Mouse (Mus musculus) mammary gland, adult 2 months (tissue): ENCODE measurements around the gene Eftud2. TPM values are rescaled to one million over a fixed set of nuclear protein-coding genes. Genes with fewer than 3 reads are reported as not detected.

Experiments
- polyA plus RNA-seq: library from polyadenylated mRNA; depleted of rRNA; stranded (reverse); fragments of >200 nt; gene quantifications from 2 replicates; pipeline ENCODE4 v1.2.3, GENCODE M21; 2012; ENCODE audit warnings: low replicate concordance; rRNA removed

Gene Eftud2
- 110 and 130 TPM in 2 replicates for polyA plus RNA-seq

DNA sequence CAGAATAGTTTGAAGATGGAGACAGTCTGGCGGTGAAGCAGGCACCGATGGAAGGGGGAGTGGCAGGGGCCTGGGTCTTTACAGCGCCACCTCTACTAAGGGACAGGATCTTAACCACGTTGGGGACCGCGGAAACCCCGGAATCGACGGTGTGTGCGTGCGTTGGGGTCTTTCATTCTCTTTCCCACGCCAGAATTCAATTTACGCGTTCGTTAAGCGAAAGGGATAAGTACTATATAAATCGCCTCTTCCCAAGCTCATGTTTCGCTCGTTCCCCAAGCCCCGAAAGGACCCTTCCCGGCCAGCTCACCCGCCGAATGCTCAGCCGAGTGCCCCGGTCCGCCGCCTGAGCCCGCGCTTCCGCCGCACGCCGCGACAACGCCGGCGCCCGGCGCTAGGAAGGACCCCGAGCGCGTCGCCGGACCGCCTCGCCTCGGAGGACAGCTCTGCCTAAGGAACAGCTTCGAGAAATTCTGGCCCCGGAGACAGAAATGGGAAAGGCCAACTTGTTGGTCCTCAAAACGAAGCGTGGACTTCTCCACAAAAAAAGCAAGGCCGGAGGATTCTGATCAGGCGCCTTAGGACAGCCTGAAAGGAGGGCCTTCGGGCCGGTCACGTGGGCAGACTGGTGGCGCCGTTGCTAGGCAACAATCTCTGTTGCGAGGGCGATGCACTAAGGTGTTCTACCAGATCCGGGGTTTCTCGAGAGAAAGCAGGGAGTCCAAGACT is at the start of gene Eftud2, which contains the start of gene Ccdc103:
Eftud2 (minus strand) TSS at position 401 of the 729 bp plus-strand sequence.
Ccdc103 (plus strand) TSS at position 620 of the 729 bp plus-strand sequence.

DNA sequence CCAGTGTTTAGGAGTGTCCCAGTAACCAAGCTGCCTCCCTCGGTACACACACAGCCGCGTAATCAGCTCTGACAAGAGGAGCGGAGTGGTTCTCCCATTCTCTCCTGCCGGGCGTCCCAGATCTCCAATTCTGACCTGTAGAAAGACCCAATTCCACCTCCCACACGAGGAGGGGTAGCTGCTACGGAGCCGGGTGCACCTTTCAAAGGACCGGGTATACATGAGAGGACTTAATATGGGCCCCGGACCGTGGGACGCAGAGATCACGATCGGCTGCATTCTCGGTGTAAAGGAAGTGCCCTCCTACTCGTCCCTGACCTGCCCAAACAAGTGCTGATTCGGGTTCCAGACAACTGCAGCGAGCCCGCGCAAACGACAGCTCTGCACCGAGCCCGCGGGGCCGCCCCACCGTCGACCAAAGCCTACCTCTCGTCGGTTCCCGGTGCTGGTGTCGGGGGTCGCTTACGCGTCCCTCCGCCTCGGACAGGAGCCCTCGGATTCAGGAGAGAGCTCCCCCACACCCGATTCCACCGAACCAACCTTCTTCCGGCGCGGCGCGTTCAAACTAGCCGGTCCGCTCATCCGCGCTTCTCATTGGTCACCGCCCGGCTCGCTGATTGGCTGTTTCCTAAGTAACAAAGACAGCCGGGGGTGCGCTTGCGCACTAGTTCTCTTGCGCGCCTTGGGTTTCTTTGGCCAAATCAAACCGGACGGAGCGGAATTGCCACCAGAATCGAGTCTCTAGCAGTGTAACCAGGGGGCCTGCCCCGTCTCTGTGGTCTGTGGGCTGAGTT is 44.0 kb upstream of the Eftud2 start, which contains the start of gene Kif18b:
Kif18b (minus strand) TSS at position 568 of the 794 bp plus-strand sequence.

DNA sequence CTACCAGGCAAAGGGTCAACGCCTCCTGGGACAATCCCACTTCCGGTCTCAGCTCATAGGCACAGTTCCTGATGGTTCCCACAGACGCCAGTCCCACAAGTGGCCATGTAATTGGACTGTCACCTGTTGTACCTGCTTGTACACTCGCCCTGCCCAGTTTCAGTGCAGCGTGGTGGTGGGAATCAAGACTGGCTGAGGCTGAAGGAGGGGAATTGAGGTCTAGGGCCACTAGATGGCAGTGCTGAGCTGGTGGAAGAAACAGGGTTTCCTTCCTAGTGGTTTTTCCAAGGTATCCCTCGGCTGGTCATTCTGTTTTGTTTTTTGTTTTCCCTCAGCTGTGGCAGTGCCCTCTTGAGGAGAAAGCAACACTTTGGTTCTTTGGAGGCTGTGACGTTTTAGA is 20.0 kb upstream of the Eftud2 start, which contains the start of gene Gfap:
Gfap (minus strand) TSS at position 150 of the 400 bp plus-strand sequence.

DNA sequence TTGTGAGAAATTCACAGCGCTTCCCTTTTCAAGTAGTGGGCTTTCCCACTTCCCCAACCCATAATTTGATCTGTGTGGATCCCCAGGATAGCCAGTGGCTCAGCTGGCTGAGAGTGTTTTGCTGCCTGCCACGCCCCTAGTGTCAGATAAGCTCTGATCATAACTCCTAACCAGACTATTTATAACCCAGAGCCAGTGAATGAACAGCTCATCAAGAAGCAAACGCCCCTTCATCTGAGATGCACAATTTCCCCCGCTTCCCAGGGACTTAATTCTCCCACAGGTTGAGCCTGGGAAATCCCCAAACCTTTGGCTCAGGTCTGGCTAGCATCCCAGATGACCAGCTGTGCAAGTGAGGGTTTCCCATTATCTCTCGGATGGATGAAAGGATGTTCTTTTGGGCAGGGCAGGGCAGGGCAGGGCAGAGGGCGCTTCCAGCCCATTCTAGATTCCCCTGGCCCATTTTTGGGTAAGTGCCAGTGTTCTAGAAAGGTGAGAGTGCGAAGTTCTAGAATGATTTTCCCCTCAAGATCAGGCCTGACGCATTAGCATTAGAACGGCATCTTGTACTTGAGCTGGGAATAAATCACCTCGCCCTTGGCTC is 3.9 kb upstream of the Eftud2 start, which contains the start of gene Fam187a:
Fam187a (plus strand) TSS at position 554 of the 604 bp plus-strand sequence.

DNA sequence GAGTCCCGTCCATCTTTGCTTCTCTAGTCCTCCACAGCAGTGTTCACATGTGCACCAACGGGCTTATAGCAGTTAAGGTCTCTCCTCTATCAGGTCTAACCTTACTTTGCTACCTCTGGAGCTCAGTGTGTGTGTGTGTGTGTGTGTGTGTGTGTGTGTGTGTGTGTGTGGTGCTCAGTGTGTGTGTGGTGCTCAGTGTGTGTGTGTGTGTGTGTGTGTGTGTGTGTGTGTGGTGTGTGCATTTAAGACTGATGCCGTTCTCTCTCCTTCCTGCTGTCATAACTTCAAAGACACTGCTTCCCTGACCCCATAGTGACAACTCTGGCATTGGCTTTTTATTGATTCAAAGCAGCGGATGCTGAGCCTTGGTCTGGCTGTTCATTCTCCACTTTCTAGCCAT is 45.2 kb downstream of the Eftud2 start, which contains the start of gene Higd1b:
Higd1b (plus strand) TSS at position 301 of the 400 bp plus-strand sequence.

DNA sequence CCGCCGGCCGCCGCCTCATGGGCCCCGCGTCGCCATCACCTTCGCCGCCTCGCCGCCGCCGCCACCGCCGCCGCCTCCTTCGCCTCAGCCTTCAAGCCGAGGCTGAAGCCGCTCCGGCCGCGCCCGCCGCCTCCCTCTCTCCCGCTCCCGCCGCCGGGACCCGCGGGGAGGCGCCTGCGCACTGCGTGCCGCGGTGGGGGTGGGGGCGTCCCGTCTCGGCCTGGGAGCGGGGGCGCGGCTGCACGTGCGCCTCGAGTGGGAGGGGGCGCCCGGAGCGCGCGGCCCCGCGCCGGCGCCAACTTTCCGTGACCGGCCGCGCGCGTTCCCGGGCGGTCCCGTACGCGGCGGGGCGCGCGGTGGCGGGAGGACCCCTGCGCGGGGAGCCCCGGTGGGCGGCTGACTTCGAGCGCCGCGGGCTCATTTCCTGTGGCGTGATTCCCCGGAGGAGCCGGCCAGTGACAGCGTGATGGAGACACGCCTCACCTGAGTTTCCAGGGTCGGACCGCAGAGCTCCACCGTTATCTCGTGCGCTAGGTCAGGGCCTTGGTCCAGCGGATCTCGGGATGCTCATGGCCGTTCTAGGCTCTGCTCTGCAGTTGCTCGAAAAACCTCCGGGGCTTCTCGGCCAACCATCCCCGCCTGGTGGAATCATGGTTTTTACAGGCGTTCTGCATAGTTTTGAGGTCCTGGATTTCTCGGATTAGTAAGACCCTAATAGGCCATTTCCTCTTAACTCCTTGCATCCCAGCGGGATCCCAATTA is 61.6 kb downstream of the Eftud2 start, which contains the start of gene Gjc1:
Gjc1 (minus strand) TSS at position 680 of the 762 bp plus-strand sequence.

Other genes starting within 250 kb of the Eftud2 start
- not detected in 2 replicates for gene Meioc, start 217.3 kb downstream of the Eftud2 start, polyA plus RNA-seq
- 4.6 and 10.7 TPM in 2 replicates for gene Ccdc43, start 183.2 kb downstream of the Eftud2 start, polyA plus RNA-seq
- 6.2 and 16.5 TPM in 2 replicates for gene Adam11, start 119.5 kb downstream of the Eftud2 start, polyA plus RNA-seq
- gene Gjc1, start 61.3 kb downstream of the Eftud2 start, polyA plus RNA-seq: 3.8 and 7.5 TPM in 2 replicates
- 3.1 and 6.5 TPM in 2 replicates for gene Higd1b, start 45.1 kb downstream of the Eftud2 start, polyA plus RNA-seq
- gene Ccdc103, start 219 bp upstream of the Eftud2 start, polyA plus RNA-seq: 0.17 and 0.23 TPM in 2 replicates
- not detected in 2 replicates for gene Fam187a, start 4.2 kb upstream of the Eftud2 start, polyA plus RNA-seq
- 0.14 and 0.29 TPM in 2 replicates for gene Gfap, start 19.9 kb upstream of the Eftud2 start, polyA plus RNA-seq
- gene Kif18b, start 44.1 kb upstream of the Eftud2 start, polyA plus RNA-seq: 1.1 and 2.2 TPM in 2 replicates
- gene C1ql1, start 65.7 kb upstream of the Eftud2 start, polyA plus RNA-seq: 0.13 TPM in 1 of 2 replicates, not detected in the other
- gene Nmt1, start 147.2 kb upstream of the Eftud2 start, polyA plus RNA-seq: 32.0 and 53.6 TPM in 2 replicates
- 76.9 and 78.1 TPM in 2 replicates for gene Dcakd, start 147.3 kb upstream of the Eftud2 start, polyA plus RNA-seq
- gene Plcd3, start 220.7 kb upstream of the Eftud2 start, polyA plus RNA-seq: 27.0 and 29.3 TPM in 2 replicates
- gene Acbd4, start 220.7 kb upstream of the Eftud2 start, polyA plus RNA-seq: 85.8 and 135 TPM in 2 replicates
- gene Hexim1, start 235.2 kb upstream of the Eftud2 start, polyA plus RNA-seq: 13.3 and 18.0 TPM in 2 replicates